Mouse (Mus musculus) spleen, adult 2 months (tissue): ENCODE results near the gene Gjb6. TPM values are rescaled to one million over a fixed set of nuclear protein-coding genes. Genes with fewer than 3 reads are reported as not detected.

Experiments used
- DNase-seq, 2 experiments: peaks; one replicate each; pipeline versions ENCODE4 v3.0.0 to v3.0.0-alpha.2; 2012 to 2021; ENCODE audit warnings: low spot score in 2 of 2, low read depth in 1 of 2
- H3K27ac ChIP-seq: fragments of 200-500 bp; 2 replicates; pipeline ENCODE4 v1.5.1; 2012; ENCODE audit warnings: low read length, inconsistent platforms; ENCODE audit not compliant: insufficient read depth
- H3K27me3 ChIP-seq: fragments of 200-500 bp; 2 replicates; pipeline ENCODE4 v1.6.1; 2012; ENCODE audit warnings: mild to moderate bottlenecking, moderate library complexity, low read length, inconsistent platforms; ENCODE audit not compliant: control insufficient read depth, insufficient read depth
- H3K36me3 ChIP-seq: fragments of 200-500 bp; 2 replicates; pipeline ENCODE4 v1.6.1; 2012; ENCODE audit warnings: mild to moderate bottlenecking, low read length, inconsistent platforms; ENCODE audit not compliant: control insufficient read depth, insufficient read depth
- H3K4me1 ChIP-seq: fragments of 200-500 bp; 2 replicates; pipeline ENCODE4 v1.6.1; 2011; ENCODE audit warnings: inconsistent platforms; ENCODE audit not compliant: control insufficient read depth, insufficient read depth, insufficient read length
- H3K4me3 ChIP-seq: fragments of 200-500 bp; 2 replicates; pipeline ENCODE4 v1.5.1; 2011; ENCODE audit warnings: mild to moderate bottlenecking, inconsistent platforms; ENCODE audit not compliant: insufficient read depth, insufficient read length; ENCODE audit errors: extremely low read depth
- CTCF ChIP-seq: fragments of 200-500 bp; IDR thresholded peaks from 2 replicates; pipeline ENCODE4 v1.5.1; 2011; ENCODE audit warnings: mild to moderate bottlenecking, inconsistent platforms; ENCODE audit not compliant: insufficient read depth, insufficient read length, insufficient replicate concordance; ENCODE audit errors: extremely low read depth
- POLR2A ChIP-seq: fragments of 200-500 bp; IDR thresholded peaks from 2 replicates; pipeline ENCODE4 v1.6.1; 2011; ENCODE audit warnings: low read depth, low read length, inconsistent platforms
- WGBS: fragments of 180-500 bp; shearing (Covaris S2); methylation state at CpG from one replicate; pipeline ENCODE4 v1.1.7; 2018; 5-methylcytosine and 5-hydroxymethylcytosine counted together
- polyA plus RNA-seq: library from polyadenylated mRNA; depleted of rRNA; stranded (reverse); fragments of >200 nt; gene quantifications from 2 replicates; pipeline ENCODE4 v1.2.3, GENCODE M21; 2012; rRNA removed

Gjb6 gene
- not detected in 2 replicates for polyA plus RNA-seq

DNA sequence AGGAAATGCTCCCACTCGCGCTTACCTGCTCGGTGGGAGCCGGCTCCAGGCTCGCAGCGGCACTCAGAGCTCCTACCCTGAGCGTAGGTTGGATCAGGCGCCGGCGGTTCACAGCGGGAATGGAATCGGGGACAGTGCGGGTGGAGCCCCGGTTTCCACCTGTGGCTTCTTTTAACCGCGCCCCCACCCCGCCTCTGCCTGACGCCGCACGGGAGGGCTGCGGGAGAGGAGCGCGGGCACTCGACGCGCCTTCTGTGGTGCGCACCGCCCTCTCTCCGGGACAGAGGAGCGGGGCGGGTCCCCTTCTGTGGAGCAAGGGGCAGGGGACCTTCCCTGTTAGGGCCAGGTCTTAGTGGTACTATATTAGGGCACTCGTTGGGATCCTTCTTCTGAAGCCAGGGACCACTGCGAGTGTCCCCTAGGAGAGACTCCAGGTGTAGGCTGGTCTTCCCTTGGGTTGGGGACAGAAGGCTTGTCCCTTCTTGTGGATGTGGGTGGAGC is at the start of gene Gjb6:
Gene Gjb6, minus strand, starts transcription at position 451 of the 501 bp plus-strand sequence.
- H3K27ac ChIP-seq, result no peak within 1 kb of the TSS
- TF ChIP-seq CTCF (no peak), POLR2A (no peak)
- H3K4me3 ChIP-seq, result no peak within 1 kb of the TSS
- 8% methylated on average over 33 of the region's 33 CpGs for WGBS
- H3K36me3 ChIP-seq, result no peaks in the 10 kb centered on the region
- no peak for DNase-seq
- no peaks in the 10 kb centered on the region; the same call in 1 of the 2 replicates for H3K4me1 ChIP-seq
- peaks cover 12% of the 10 kb centered on the region for H3K27me3 ChIP-seq

DNA sequence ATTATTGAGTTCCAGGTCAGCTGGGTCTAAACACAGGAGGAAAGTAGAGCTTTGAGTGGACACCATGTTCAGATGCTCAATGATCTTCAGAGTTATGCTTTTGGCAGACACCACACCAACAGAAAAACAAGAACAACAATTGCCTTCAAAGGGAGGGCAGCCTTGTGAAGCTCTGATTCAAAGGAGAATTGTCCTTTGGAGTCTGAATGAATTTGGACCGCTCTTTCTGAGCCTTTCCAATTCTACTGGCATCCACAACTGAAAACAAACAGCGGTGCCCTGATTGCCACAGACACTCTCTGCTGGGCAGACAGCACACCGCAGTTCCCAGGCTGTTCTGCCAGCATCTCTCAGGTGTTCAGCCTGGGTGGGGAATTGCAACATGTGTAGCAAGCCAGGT is 32.1 kb upstream of the Gjb6 start:
- Histone ChIP-seq H3K36me3 (no peaks in the 10 kb centered on the region), H3K4me3 (no peak overlapping the region), H3K27ac (no peak overlapping the region), H3K27me3 (no peaks in the 10 kb centered on the region), H3K4me1 (no peaks in the 10 kb centered on the region)
- DNase-seq, result no peak
- WGBS, result 87% methylated on average over 3 of the region's 3 CpGs
- TF ChIP-seq POLR2A (no peak), CTCF (no peak)

DNA sequence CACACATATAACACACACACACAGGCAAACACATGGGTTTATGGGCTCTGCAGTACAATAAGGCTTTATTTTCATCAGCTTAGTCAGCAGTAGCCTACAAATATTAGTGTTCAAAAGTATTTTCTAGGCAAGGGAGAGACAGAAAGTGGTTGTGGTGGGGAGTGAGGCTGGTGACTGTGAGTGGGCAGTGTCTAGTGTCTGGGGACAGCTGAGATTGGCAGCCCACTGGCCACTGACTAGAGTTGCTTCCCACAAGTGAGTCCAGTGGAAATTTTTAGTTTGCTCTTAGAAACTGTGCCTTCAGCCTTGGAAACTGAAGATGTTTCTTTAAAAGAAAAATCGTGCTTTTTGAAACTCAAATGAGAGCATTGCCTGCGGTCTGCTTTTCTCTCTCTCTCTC is 28.4 kb upstream of the Gjb6 start:
- DNase-seq, result no peak
- 58% methylated on average over 2 of the region's 2 CpGs for WGBS

DNA sequence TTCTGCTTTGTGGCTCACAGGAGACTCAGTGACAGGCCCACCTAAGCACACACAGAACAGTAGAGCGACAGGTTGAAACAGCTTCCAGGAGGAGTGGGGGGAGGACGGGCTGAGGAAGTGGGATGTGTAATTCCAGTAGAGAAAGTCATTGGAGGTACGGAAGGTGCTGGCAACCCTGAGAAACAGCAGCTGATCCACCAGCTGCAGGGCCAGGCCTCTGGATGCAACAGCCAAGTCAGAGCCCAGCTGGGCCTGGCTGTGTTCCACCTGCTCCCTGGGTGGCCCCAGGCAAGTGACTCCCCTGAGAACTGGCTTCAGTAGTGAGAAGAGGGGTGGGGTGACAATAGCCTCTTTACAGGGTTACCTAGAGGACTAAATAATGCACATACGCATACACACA is 27.8 kb upstream of the Gjb6 start:
- no peak overlapping the region for H3K27ac ChIP-seq
- DNase-seq, result no peak
- no peaks in the 10 kb centered on the region for H3K4me1 ChIP-seq
- no peak overlapping the region for H3K4me3 ChIP-seq
- no peaks in the 10 kb centered on the region for H3K27me3 ChIP-seq
- 88% methylated on average over 4 of the region's 4 CpGs for WGBS
- no peaks in the 10 kb centered on the region for H3K36me3 ChIP-seq
- TF ChIP-seq POLR2A (no peak), CTCF (no peak)

More for the DNA sequence above, 28.4 kb upstream of the Gjb6 start:
- no peak for TF ChIP-seq CTCF
- no peak for TF ChIP-seq POLR2A
- H3K4me3 ChIP-seq, result no peak overlapping the region
- H3K4me1 ChIP-seq, result no peaks in the 10 kb centered on the region
- no peaks in the 10 kb centered on the region for H3K36me3 ChIP-seq
- H3K27ac ChIP-seq, result no peak overlapping the region
- no peaks in the 10 kb centered on the region for H3K27me3 ChIP-seq

DNA sequence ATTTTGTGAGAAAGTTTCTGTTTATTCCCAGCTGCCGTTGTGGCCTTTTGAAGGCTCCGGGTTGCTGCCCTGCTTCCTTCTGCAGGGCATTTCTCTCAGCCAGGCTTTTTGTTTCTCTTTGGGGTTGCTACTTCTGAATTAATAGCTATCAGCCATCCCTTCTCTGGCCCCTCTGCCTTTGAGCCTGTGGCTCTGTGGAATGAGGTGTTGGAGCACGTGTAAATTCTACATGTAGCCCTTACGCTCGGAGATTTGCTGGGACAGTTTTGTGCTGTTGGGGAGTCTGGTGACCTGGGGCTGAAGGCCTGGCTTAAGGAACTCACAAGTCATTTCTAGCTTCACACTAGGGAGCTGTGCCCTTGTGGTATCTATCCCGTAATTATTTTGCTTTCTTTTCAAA is 21.5 kb upstream of the Gjb6 start:
- Histone ChIP-seq H3K4me3 (no peak overlapping the region), H3K4me1 (no peaks in the 10 kb centered on the region), H3K27ac (no peak overlapping the region), H3K27me3 (no peaks in the 10 kb centered on the region), H3K36me3 (no peaks in the 10 kb centered on the region)
- TF ChIP-seq POLR2A (no peak), CTCF (no peak)
- DNase-seq, result no peak
- 63% methylated on average over 6 of the region's 6 CpGs for WGBS

DNA sequence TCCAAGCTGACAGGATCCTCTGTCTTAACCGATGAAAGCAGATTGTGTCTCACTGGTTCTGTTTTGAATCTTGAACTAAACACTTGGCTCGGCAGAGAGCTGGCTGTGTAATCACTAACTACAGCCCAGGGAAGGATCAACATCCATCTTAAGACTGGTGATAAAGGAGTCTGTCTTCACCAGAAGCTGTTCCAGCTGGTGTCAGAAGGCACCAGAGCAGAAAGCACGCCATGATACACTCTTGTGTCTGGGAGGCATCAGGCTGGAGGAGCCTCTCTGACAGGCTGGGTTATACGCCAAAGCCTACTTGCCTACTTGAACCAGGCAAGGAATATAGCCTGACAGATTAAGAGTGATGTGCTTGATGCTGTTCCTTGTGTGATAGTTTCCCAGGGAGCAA is 12.3 kb upstream of the Gjb6 start:
- no peaks in the 10 kb centered on the region for H3K4me1 ChIP-seq
- H3K27ac ChIP-seq, result no peak overlapping the region
- TF ChIP-seq CTCF (no peak), POLR2A (no peak)
- H3K36me3 ChIP-seq, result no peaks in the 10 kb centered on the region
- no peaks in the 10 kb centered on the region for H3K27me3 ChIP-seq
- WGBS, result 60% methylated on average over 4 of the region's 4 CpGs
- DNase-seq, result no peak
- H3K4me3 ChIP-seq, result no peak overlapping the region

DNA sequence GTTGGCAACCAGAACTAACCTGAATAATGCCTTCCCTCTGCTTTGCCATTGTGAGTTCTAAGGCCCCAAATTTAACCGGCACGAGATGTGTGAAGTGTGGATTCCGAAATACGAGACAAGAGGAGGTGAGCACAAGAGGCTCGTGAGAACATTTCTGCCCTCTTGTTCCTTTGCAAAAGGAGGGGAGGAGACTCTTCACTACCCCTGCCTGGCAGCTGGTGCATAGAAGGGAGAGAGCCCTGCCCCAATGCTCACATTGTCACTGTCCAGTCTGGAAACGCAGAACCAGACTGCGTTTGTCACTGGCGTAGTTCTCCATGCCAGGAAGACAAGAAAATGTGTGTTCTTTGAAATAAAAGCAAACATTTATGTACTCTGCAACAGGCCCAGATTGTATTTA is 1.9 kb upstream of the Gjb6 start:
- TF ChIP-seq CTCF (no peak), POLR2A (no peak)
- Histone ChIP-seq H3K27me3 (peaks cover 12% of the 10 kb centered on the region), H3K27ac (no peak overlapping the region), H3K36me3 (no peaks in the 10 kb centered on the region), H3K4me3 (no peak overlapping the region), H3K4me1 (no peaks in the 10 kb centered on the region; the same call in 1 of the 2 replicates)
- WGBS, result 79% methylated on average over 8 of the region's 8 CpGs
- DNase-seq, result no peak
